Mouse (Mus musculus) heart, postnatal 0 days (tissue): Measurements from ENCODE around the gene Sclt1. TPM values are rescaled to one million over a fixed set of nuclear protein-coding genes. Genes with fewer than 3 reads are reported as not detected.

Experiments used
- ATAC-seq: fragments of 200-750 bp; cut with Nextera tagmentation; 2 replicates; pipeline ENCODE4 v1.8.0; 2017; ENCODE audit warnings: low read depth, moderate number of reproducible peaks, moderate library complexity; ENCODE audit not compliant: insufficient read depth
- DNase-seq: peaks from one replicate; pipeline ENCODE4 v3.0.0-alpha.2; 2016; ENCODE audit warnings: low spot score
- H3K27ac ChIP-seq: fragments of 300-500 bp; sonication (generic); 2 replicates; pipeline ENCODE4 v1.5.1; 2014; ENCODE audit warnings: low read depth, mild to moderate bottlenecking
- H3K27me3 ChIP-seq: fragments of 300-500 bp; sonication (generic); 2 replicates; pipeline ENCODE4 v1.6.1; 2014; ENCODE audit warnings: low read length, mixed read lengths; ENCODE audit not compliant: control insufficient read depth, insufficient read depth
- H3K36me3 ChIP-seq: fragments of 300-500 bp; sonication (generic); replicated peaks from 2 replicates; pipeline ENCODE4 v1.6.1; 2014; ENCODE audit warnings: low read length, mixed read lengths; ENCODE audit not compliant: control insufficient read depth, insufficient read depth
- H3K4me1 ChIP-seq: fragments of 300-500 bp; sonication (generic); 2 replicates; pipeline ENCODE4 v1.6.1; 2014; ENCODE audit warnings: antibody characterized with exemption; ENCODE audit not compliant: control insufficient read depth, insufficient read depth
- H3K4me2 ChIP-seq: fragments of 300-500 bp; sonication (generic); 2 replicates; pipeline ENCODE4 v1.6.1; 2014; ENCODE audit warnings: low read depth, mild to moderate bottlenecking, low read length, moderate library complexity
- H3K4me3 ChIP-seq: fragments of 300-500 bp; sonication (generic); 2 replicates; pipeline ENCODE4 v1.5.1; 2014; ENCODE audit warnings: low read depth, low read length
- H3K9ac ChIP-seq: fragments of 300-500 bp; sonication (generic); replicated peaks from 2 replicates; pipeline ENCODE4 v1.6.1; 2014; ENCODE audit warnings: low read depth, low read length, mixed read lengths
- H3K9me3 ChIP-seq: fragments of 300-500 bp; sonication (generic); replicated peaks from 2 replicates; pipeline ENCODE4 v1.6.1; 2016; ENCODE audit warnings: low read length; ENCODE audit not compliant: control insufficient read depth
- CTCF ChIP-seq: IDR thresholded peaks from 2 replicates; pipeline ENCODE4 v1.5.1; 2016; ENCODE audit warnings: antibody characterized with exemption, control low read depth, low read depth
- EP300 ChIP-seq: IDR thresholded peaks from 2 replicates; pipeline ENCODE4 v1.6.1; 2016; ENCODE audit warnings: antibody characterized with exemption, low read depth
- WGBS: fragments of 180-500 bp; shearing (Covaris S2); extraction: QIAGEN DNeasy Blood & Tissue Kit; methylation state at CpG from one replicate; pipeline ENCODE4 v1.1.7; 2014; 5-methylcytosine and 5-hydroxymethylcytosine counted together
- polyA plus RNA-seq: library from polyadenylated mRNA; unstranded; fragments of >200 nt; fragmentation: Nextera tagmentation; extraction: Ambion mirVana; gene quantifications from 2 replicates; pipeline ENCODE4 v1.2.1, GENCODE M21; 2015
- total RNA-seq: library from RNA; depleted of rRNA; stranded (reverse); fragments of >200 nt; gene quantifications from 2 replicates; pipeline ENCODE4 v1.2.3, GENCODE M21; 2014; ENCODE audit warnings: low replicate concordance; rRNA removed

The Sclt1 gene
- total and polyA plus RNA-seq, 2 experiments from 2014 or later: 3.5 to 6.4 TPM

GRCm38 (mm10) chr3:41579873-41580272 lies 162.4 kb downstream of the Sclt1 start:
- H3K27ac ChIP-seq: no peak overlapping the region; the same call in 1 of the 2 replicates
- H3K27me3 ChIP-seq: no peaks in the 10 kb centered on the region
- TF ChIP-seq EP300 (no peak), CTCF (no peak)
- no peak overlapping the region for H3K4me3 ChIP-seq
- no peak overlapping the region for H3K9ac ChIP-seq
- H3K4me1 ChIP-seq: peaks cover 30% of the 10 kb centered on the region
- no peaks in the 10 kb centered on the region for H3K36me3 ChIP-seq
- ATAC-seq: no peak
- WGBS: 77% methylated on average over 4 of the region's 4 CpGs
- H3K9me3 ChIP-seq: no peaks in the 10 kb centered on the region
- H3K4me2 ChIP-seq: no peak overlapping the region
- no peak for DNase-seq

GRCm38 (mm10) chr3:41577240-41577639 lies 165.1 kb downstream of the Sclt1 start:
- 78% methylated on average over 2 of the region's 2 CpGs for WGBS
- no peak for TF ChIP-seq EP300
- no peak for TF ChIP-seq CTCF
- H3K27me3 ChIP-seq: no peaks in the 10 kb centered on the region
- ATAC-seq: no peak
- DNase-seq: no peak
- H3K4me1 ChIP-seq: peaks cover 40% of the 10 kb centered on the region
- no peaks in the 10 kb centered on the region for H3K9me3 ChIP-seq
- no peak overlapping the region for H3K4me2 ChIP-seq
- no peak overlapping the region for H3K9ac ChIP-seq
- no peaks in the 10 kb centered on the region for H3K36me3 ChIP-seq
- no peak overlapping the region for H3K4me3 ChIP-seq
- H3K27ac ChIP-seq: no peak overlapping the region

Other genes starting within 250 kb of the Sclt1 start
- 14.5 and 16.8 TPM in 2 replicates for gene Jade1, start 186.8 kb downstream of the Sclt1 start, total RNA-seq
- gene Jade1, start 186.8 kb downstream of the Sclt1 start, polyA plus RNA-seq: 12.6 and 13.9 TPM in 2 replicates
- 3.3 and 8.7 TPM in 2 replicates for gene D3Ertd751e, start 97 bp upstream of the Sclt1 start, total RNA-seq
- 18.4 and 18.7 TPM in 2 replicates for gene D3Ertd751e, start 97 bp upstream of the Sclt1 start, polyA plus RNA-seq